Mouse (Mus musculus): ENCODE data around the gene Eaf1.

GRCm38 (mm10) chr14:31473297-31473696 is 20.9 kb upstream of the Eaf1 start:
- TF ChIP-seq CTCF (IDR thresholded peaks at IDR 0.05) (no peak; the same call in 1 of the 2 replicates), POLR2A (IDR thresholded peaks at IDR 0.05; ENCODE audit: insufficient read depth, low read depth, low read length) (no peak), EP300 (IDR thresholded peaks at IDR 0.05; ENCODE audit: insufficient read depth, low read depth, low read length) (no peak)
